Mouse (Mus musculus) brain, adult 2 months (tissue): ENCODE results near the gene Khdc4.
A peak's percentile ranks its signal among the peaks of the same experiment; 100 is the strongest.

Experiments
- DNase-seq: peaks from one replicate; pipeline ENCODE4 v3.0.0; 2011; ENCODE audit warnings: low read depth, low spot score

The Khdc4 gene

DNA sequence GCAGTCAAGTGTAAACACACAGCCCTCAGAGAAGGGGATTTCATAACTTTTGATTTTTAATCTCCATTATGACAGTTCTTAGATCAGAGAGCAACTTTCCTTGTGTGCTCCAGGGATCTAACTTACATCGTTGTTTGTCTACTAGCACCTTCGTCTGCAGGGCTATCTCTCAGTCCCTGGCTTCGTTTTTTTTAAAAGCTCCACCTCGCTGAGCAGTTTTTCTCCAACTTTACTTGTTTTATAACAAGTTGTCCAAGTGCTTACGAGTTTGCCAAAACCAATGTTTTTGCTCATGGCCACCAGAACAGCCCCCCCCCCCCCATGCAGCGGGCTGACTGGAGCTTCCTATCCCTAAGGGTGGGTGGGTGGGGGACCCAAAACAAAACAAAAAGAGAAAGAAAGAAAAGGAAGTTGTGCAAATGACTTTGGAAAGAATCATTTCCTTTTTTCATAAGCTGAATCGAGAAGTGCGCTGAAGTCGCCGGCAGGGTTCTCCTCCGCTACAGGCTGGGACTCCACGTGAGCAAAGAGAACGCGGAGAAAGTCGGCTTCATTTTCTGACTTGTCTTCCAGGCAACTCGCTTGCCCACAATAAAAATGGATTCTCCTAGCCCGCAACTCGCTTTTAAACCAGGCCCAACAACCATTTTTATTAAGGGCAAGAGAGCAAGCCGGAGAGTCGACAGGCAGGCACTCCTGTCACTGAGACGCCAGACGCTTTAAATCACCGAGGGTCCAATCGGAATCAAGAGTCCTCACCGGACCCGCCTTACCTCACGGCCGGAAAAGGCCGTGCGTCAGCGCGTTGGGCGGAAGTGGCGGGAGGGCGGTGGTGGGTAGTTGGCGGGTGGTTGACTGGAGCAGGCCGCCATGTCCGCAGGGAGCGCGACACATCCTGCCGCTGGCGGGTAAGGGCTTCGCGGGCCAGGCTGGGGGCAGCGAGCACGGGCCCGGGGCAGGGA, at the start of gene Khdc4:
Khdc4 (plus strand) TSS at position 824 of the 962 bp plus-strand sequence.
- DNase-seq: peak; percentile 100

DNA sequence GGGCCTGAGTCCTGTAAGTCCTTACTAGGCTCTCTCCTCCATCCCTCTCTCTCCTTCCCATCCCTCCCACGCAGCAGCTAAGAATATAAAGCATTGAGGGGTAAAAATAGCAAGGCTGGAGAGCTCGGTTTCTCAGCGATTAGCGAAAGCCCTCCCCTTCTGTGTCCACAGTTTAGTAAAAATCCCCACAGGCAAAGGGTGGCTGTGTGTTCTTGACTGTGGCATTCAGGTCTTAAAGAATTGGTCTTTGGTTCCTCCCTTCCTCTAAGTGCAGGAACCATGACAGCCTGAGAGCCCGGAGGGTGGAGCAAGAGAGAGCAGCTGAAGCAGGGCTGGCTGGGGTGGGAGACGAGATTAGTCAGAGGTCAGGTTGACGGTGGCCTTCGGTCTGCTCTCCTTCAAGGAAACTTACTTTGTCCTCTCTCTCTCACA, 49.0 kb upstream of the Khdc4 start:
- peak; percentile 90 for DNase-seq

DNA sequence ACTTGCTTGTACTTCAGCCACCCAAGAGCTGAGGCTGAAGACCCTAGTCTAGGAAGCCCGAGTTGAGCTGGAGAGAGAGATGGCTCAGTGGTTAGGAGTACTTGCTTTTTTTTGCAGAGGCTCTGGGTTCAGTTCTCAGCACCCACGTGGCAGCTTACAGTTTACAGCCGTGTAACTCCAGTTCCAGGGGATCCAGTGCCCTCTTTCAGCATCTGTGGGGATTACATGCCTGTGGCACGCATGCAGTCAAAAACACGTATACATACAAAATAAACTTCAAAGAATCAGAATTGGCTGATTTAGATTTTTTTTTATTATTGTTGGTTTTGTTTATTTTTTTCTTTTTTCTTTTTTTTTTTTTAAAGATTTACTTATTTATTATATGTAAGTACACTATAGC, 48.5 kb upstream of the Khdc4 start:
- DNase-seq: no peak

DNA sequence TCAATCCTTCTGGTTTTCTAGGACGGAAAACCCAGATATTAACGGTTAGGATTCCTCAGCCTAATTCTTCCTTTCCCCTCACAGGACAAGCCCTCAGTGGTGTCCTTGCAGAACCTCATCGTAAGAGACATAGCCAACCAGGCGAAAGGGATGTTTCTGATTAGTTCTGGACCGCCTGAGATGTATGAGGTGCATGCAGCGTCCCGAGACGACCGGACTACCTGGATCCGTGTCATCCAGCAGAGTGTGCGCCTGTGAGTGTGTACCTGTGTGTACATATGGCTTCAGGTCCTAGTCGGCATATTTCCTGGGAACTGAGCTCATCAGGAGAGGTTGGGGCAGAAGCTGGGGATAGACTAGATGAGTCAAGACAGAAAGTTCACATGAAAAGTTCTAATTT, 46.4 kb upstream of the Khdc4 start:
- no peak for DNase-seq

DNA sequence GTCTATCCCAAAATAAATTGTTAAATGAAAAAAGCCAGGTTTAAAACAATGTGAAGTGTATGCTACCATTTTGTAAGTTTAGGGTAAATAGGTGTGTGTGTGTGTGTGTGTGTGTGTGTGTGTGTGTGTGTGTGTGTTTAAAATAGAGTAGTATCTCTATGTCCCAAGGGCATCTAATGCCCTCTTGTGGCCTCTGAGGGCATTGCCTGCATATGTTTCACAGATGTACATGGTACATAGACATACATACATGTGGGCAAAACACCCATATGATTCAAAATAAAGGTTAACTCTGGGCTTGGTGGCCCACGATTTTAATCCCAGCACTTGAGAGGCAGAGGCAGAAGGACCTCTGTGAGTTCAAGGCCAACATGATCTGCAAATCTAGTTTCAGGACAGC, 44.9 kb upstream of the Khdc4 start:
- DNase-seq: peak; percentile 87

DNA sequence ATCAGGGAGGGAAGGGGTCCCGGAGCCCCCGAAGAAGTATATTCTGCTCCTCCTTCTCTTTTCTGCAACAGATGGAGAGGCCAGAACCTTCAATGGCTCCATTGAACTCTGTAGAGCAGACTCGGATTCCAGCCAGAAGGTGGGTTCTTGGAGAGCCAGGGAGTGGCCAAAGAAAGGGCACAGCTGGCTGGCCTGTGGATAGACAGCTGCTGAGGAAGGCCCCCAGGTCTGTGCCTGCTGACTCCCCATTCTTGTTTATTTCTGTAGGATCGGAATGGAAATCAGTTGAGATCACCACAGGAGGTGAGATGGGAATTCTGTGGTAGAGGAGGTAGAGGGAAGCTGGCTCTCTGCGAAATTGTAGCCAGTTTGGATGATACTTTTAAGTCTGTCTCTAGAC, 42.5 kb upstream of the Khdc4 start:
- no peak for DNase-seq

DNA sequence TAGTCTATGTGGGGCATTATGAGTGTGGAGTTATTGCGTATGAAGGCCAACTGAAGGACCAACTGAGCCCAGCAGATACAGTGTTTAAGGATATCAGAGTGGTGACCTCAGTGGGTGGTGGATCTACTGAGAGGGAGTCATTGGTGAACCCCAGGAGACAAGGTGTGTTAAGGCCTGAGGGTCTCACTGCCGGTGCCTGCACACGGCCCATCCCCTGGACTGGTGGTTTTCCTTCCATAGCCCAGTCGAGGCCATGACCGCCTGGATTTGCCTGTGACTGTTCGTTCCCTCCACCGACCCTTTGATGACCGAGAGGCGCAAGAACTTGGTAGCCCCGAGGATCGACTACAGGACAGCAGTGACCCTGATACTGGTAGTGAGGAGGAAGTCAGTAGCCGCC, 39.7 kb upstream of the Khdc4 start:
- no peak for DNase-seq

DNA sequence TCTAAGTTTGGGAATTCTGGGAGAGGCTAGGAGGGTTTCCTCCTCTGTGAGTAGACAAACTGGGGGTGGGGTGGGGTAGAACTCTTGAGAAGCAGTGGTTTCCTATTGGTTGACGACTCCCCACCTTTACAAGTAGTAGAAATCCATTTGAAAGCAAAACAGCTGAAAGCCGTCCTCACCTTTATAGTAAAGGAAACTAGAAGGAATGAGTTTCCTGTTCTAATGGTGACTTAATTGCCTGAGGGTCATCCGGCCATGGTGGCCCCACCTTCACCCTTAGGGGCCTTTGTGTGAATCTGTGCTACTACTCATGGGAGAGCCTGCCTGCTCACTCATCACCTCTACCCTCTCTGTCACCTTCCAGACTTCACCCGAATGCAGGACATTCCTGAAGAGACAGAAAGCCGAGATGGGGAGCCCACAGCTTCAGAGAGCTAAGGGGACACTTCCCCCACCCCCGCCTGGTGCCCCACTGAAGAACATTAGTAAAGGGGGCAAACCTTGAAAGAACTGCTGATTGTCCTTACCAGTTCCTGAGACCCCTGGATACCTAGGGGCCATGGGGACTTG, 39.1 kb upstream of the Khdc4 start:
- no peak for DNase-seq

DNA sequence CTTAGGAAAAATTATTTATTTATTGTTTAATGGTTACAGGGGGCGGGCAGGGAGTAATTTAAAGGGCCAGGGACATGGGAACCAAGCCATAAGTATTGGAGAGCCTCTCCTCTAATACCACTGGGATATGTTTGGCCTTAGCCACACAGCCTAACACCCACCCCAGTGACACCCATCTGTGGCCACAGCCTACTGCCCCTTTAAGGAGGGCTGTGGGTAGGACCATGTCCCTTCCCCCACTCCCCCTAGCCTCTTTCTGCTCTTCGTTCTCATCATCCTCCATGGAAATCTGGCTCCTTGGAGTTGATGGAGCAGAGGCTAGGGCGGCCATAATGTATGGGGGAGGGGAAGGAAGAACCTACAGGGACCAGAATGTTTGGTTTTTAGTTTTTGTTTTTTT, 38.5 kb upstream of the Khdc4 start:
- DNase-seq: no peak

DNA sequence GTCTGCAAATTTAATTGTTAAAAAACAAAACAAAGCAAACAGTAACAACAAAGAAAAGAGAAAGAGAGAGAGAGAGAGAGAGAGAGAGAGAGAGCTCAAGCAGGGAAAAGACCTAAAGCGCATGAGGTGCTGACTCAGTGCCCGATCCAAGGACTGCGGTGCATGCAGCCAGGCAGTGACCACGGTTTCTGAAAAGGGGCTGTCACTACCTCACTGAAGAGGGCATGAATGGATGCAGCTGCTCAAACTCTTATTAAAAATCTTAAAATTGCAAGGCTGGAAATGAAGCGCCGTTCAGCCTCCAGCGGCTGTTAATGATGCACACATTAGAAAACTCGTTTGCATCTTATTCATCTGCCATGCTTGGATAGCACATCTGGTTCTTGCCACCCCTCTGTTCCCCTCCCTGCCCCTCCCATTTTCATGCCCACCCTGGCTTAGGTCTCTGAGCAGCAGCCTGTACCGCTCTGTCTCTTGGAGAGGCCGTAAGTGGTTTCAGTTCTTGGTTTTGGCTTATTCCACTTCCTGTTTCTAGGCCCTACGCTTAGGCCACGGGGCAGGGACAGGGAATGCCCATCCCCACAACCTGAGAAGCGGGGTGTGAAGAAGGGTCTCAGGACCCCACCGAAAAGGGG, 37.7 kb upstream of the Khdc4 start:
- DNase-seq: no peak

DNA sequence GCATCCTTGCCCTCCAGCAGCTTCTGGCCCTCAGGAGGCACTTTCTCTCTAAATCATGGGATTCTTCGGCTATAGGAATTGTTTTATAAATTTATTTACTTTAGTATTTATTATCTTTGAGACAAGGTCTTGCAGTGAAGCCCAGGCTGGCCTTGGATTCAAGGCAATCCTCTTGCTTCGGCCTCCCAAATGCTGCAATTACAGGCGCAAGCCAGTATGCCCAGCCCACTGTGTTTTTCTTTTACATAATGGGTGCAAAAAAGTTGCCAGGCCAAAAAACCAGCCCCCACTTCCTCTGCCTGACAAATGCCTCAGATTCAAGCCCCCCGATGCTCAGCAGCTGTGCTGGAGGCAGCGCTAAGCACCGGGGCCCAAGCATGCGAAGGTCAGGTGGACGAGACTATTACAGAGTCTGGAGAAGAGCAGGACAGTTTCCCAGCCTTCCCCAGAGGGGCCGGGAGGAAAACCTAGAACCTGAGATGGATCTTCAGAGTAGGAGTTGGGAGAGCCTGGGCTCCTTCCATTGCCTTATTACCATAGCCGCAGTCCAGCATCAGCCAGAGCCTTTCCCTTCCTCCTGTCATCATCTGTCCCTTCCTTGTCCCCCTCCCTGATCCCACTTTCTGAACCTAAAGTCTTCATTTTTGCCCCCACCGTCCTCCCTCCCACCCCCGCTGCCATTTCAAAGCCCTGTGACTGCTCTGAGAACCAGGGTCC, 37.0 kb upstream of the Khdc4 start:
- no peak for DNase-seq

DNA sequence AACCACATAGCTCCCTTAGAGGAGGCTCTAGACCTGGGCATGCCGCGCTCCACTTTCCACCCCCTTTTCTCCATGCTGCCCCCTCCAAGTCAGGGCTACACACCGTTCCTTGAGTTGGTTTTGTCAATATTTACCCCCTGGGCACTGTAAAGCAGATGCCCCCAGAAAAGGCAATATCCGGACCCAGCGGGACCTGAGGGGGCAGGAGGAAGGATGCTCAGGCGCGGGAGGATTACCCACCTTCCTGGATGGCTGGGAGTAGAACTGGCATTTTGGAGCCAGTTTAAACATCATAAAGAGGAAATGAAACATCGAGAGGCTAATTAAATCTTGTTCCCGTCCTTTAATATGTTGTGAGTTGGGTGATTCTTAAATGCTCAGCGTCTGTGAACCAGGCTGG, 36.4 kb upstream of the Khdc4 start:
- DNase-seq: no peak

DNA sequence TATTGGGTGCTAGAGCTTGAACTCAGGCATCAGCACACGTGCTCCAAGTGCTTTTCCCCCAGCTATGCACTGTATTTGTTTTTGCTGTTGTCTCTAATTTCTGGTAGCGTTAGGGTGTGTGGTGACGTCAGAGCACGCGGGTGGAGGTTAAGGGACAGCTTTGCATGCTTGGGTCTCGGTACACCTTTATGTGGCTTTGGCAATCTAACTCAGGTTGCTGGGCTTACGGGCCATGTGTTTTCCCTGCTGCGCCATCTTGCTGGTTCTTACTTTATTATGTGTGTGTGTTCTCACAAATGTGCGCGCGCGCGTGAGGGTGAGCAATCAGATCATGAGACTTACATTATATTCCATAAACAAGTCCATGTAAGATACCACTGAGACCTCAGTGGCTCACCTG, 35.6 kb upstream of the Khdc4 start:
- DNase-seq: no peak

DNA sequence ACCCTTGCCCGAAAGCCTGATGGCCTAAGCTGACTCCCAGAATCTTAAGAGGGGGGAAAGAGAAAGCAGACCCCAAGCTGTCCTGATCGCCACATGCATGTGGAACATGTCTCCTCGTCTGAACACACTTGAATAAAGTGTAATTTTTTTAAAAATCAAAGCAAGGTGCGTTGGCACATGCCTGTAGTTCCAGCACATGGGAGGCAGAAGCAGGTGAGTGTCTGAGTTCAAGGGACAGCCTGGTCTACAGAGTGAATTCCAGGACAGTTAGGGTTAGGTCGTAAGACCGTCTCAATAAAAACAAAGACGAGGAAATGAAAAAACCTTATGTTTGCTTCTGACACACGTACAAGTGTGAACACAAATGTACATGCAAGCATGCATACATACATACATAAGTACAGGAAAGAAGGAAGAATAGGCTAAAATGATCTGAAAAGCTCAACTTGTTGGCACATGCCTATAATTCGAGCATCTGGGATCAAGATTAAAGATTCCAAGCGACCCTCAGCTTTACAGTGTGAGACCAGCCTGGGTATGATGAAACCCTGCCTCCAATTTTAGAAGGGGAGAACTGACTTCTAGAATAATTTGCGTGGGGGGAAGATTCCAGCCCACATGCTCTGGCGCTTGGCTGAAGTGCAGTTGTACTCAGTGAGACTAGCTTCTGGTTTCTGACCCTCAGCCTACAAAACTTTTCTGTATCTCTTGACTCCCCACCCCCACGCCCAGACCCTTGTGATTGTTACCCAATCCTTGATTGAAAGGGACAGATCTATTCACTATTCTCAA, 34.7 kb upstream of the Khdc4 start:
- DNase-seq: no peak

DNA sequence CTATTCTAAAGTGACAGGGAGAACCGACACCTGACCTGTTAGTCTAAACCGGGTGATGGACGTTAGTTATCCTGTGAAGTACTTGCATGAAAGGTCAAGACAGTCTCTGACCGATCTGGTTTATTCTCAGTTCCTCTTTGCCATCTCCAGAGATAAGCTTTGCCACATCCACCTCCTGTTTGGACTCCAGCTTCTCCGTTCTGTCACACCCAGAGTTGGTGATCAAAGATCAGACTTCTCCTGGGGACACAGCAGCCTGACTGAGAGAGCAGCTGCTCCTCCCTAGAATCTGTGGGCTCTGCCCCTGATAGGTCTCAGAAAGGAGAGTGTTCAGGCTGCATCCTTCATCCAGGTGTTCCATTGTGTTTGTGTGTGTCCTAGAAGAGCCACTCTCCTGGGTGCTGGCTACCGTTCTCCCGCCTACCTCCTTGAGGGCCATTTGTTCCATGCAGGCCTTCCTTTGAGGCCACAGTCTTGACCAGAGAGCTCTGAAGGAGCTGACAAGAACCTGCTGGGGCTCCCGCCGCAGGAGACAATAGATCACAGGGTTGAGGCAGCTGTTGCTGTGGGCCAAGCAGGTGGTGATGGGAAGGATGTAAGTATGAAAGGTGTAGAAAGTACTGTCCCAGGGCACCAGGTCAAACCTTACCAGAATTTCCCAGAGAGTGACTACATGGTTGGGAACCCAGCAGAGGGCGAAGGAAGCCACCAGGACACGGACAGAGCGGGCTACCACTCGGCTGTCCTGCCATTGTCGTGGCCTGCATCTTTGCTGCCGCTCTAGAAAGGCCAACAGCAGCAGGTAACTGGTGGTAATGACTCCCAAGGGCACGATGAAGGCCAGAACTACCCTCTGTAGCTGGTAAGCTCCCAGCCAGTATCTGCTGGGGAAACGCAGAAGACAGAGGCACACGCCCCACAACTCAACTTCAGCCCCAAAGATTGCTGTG, 33.7 kb upstream of the Khdc4 start:
- no peak for DNase-seq

DNA sequence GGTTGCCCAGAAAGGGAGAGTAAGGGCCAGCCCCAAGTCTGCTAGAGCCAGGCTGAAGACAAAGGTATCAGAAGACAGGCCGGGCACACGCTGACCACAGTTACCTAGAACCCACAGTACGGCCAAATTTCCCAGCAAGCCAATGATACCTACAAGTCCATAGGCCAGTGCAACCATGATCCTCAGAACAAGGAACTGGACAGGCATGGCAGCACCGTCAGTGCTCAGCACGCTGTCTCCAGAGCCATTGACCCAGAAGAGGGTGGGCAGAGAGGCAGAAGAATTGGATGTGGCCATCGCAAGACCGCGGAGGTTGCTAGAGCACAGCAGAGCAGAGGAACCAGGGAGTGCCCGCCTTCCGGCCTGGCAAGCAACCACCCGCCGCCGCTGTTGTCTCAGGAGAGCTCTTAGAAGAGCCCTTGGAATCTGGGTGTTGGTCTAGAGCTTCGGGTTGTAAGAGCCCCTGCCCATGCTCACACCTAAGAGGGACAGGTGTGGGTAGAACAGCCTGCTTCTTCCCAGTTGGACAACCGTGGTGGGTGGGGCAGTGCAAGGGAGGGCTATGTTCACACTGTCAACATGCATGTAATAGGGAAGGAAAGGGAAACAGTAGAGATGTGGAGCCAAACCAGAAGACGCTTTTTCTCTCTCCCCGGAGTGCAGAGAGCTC, 32.6 kb upstream of the Khdc4 start, which contains the start of gene Rxfp4:
Rxfp4 (minus strand) TSS at position 297 of the 670 bp plus-strand sequence.
- DNase-seq: no peak

DNA sequence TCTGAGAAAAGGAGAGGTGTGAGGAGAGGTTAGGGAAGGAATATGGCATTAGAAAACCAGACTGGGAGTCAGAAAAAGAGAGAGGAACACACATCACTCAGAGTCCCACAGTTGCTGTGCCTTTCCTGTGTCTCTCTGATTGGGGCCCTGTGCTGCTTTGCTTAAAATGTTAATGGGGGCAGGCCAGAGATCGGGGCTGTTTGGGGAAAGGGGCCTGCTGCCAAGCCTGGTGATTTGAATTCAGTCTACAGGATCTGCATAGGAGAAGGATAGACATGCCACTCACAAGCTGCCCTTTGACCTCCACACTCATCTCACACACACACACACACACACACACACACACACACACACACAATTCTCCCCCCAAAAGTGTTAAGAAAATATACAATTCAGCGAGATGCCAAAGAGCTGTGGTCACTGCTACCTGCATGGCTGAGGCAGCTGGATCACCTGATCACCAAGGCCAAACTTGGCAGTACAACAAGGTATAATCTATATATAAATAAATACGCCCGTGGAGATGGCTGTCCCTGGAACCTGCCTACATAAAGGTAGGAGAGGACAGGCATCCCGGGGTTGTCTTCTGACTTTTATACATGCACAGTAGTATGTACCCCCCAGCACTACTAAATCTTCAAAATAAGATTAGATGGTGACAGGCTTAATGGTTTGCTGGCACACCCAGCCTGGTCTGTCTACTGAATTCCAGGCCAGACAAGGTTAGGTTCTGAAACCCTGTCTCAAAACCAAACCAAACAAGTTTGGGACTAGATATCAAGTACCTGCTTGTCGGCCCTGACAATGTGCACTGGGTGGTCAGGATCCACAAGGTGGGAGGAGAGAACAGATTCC, 31.9 kb upstream of the Khdc4 start:
- no peak for DNase-seq

DNA sequence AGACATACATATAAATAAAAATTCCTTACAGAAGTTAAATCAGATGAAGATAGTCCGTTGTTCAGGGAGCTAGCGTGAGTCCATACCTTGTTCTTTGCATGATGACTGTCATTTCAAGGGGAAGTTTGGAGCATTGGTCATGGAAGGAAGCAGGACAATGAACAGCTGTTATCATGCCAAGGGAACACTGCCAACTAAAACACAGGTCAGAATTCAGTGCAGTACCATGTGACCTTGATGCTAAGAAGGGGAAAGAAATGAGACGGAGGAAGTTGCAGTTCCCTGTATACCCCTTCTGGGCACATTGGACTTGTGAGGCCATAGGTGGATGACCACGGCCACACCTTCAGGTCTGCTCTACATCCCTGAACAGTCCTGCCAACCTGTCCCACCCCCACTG, 31.0 kb upstream of the Khdc4 start:
- DNase-seq: no peak
